Mouse (Mus musculus) kidney, adult 8-10 months (tissue): Measurements from ENCODE around the gene Hivep3.
A peak's percentile ranks its signal among the peaks of the same experiment; 100 is the strongest.

ENCODE experiments used
- DNase-seq, 2 experiments: peaks; one replicate each; pipeline ENCODE4 v3.0.0; 2022

Gene Hivep3

DNA sequence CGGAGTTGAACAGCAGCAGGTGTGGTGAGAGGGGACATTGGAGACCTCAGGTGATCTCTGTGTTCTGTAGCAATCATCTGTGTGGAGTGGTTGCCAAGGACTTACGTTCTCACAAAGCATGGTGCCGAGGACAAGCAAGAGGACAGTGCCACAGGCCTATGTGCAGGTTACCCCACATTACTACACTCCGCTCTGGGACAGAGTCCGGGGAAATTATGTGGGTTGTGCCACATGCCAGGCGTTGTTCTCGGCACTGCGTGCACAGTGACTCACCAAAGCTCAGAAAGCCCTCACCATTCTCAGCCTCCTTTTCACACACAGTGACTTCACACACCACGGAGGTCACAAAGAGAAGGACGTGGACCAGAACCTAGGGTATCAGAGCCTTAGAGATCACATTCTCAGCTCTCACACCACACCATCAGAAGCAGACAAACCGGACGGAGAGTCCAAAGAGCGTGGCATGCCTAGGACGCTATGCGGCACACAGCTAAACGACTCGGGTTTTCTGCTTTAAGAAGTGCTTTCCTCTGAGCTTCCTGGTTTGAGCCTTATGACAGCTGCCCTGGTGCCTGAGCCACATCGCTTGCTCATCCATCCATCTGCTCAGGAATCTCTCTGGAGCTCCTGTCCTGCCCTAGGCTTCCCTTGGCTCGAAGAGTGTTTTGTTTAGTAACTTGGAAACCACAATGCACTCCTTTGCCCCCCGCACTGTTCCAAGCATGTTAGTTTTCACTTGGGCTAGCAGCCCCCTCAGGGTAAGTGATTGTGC, 330.0 kb downstream of the Hivep3 start:
- no peak for DNase-seq

DNA sequence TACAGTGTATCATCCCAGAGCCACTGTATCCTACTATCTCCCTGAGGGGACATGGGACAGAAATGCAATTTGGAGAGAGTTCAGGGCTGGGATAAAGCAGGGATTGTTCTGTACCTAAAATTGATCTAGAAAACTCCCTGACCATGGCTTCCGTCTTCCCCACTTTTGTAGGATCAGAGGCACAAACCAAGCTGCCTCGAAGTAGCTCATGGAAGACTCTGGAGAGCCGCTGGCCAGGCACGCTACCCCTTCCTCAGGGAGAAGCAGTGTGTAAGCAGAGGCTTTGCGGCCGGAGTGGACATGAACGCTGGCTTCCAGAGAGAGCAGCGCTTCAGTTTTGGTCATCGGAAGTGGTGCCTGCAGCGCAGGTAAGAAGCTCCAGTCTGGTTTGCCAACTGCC, 331.1 kb downstream of the Hivep3 start, which contains the start of gene AL607142.1:
AL607142.1 (plus strand) TSS at position 301 of the 400 bp plus-strand sequence.
- no peak for DNase-seq

DNA sequence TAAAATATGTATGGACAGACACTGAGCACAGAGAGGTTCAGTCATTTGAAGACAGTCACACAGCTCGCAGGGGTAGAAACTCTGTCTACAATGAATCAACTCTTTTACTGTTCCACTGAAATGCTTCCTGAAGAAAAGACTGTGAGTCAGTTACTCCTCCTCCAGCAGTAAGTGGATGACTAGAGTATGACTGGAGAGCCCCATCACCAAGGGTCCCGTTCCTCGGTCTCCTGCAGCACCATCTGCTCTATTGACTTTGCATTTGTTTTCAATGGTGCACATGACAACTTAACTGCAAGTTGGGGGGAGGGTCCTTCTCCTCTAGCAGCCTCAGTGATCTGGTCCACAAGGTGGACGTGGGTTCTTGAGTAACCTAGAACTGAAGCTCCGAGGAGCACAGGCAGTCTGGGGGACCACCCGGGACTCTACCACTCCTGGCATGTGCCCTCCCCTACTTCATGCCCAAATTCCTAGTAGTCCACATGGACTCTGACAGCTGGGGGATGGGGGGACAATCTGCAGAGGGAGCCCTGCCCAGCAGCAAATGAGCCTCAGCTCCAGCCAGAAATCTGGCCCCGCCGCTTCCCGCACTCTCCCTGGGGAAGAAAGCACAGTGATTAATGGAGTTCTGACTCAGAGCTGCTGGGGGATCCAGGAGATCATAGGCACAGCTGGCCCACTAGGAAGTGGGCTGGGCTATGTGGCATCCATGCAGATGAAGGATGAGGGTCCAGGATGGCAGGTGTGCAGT, 333.4 kb downstream of the Hivep3 start:
- DNase-seq = no peak

DNA sequence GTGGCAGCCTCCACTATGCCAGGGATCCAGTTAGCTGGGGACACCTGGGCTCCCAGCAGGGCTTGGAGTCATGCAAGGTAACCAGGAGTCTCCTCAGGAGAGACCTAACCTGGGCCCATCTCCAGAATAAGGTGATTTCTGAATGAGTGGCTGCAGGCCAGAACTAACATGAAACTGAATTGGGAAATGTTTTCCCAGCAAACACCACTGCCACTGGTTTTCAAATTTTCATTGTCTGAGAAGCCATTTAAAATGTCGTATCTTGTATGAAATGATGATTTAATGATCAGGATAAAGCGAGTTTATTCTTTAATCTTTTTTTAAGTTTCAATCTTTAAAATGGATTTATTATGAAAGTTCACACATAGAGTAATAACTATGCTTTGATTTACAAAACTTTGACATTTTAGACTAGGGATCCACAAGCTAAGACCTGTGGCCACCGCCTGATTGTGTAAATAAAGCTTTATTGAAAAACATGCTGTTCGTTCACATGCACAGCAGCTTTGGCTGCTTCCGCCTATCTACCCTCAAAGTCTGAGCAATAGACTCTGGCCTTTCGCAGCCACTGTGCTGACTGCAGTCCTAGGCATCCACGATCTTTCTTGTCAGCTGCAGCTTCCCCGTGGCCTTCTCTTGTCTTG, 334.1 kb downstream of the Hivep3 start:
- DNase-seq = no peak

DNA sequence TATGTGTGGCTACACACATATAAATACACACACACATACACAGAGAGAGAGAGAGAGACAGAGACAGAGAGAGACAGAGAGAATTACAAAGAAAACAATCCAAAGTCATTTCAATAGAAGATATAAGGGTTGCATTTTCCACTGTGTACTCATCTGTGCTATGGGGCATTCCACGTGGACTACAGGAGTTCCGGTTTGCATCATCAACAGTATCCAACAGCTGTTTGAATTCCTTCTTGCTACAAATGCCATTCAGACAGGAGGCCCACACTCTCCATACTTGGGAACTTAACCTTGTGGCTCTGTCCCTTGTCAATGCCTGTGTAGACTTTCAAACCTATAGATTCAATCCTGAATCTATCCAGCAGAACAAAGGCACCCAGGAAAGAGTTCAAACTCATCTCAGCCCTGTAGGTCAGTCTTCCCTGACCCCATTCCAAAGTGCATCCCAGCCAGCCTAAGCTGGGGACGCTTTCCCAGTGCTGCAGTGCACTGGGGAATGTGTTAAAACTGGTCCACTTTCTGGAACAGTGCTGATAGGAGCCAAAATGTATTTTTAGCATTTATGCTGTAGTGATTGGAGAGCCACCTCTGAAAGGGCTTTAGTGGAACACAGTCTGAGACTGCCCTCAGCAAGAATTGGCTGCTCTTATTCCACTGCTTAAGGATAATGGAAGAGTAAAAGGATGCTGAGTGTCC, 335.4 kb downstream of the Hivep3 start:
- no peak for DNase-seq

DNA sequence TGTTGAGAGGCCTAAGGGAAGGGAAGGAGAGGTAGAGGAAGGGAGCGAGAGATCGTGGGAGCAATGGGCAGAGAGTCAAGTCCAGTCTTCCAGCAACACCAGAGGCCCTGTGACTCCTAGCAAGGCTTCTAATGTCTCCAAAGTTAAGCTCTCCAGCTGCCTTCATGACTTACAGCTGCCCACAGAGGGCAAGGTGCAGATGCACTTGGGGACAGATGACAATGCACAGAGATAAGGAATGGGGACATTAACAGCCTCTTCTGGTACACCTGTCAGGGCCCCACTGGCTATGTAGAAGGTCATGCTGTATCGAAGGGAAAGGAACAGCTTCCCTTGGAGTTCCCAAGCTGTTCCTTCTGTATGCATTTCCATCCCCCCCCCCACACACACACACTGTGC, 336.0 kb downstream of the Hivep3 start:
- DNase-seq = no peak

DNA sequence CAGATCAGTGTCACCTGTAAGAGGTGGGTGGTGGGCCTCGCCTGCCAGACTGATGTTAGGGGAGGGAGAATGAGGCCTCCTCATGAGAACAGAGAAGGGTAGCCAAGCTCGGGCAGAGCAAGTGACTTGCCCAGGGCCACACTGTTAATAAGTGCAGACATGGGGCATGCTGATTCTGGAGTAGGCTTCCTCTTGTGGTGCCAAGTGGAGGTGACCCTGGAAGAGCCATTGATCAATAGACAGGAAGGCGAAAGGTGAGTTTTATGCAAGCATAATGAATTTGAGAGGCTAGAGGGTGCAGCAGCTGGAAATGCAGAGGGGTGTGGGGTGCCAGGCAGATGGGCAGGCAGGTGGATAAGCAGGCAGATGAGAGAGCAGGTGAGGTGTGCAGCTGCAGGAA, 337.8 kb downstream of the Hivep3 start:
- DNase-seq = no peak

DNA sequence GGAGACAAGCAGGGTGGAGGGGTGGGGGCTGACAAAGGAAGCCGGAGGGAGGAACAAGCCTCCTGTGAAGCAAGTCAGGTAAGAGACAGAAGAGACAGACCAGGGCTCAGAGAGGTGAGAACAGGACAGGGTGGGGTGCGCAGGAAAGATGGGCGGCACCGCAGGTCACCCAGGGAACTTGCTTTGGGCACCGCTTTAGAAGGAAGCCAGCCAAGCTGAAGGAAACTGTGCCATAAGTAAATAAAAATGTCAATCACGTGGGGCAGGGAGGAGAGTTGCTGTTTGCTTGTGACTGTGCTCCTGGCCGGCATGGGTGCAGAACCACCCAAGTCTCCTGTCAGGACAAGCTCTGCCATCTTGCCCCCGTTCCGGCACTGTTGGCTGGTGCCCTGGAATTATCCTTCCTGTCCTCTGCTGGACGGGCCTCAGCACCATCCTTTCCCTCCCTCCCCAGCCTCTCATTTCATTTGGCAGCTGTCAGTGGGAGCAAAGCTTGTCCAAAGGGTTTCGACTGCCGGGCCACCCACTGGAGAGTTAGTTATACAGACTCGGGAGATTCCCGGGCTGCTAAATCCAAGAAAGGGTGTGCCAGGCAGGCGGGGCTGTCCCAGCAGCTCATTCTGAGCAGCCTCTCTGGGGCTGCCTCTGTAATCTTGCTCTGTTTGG, 338.4 kb downstream of the Hivep3 start:
- no peak for DNase-seq

DNA sequence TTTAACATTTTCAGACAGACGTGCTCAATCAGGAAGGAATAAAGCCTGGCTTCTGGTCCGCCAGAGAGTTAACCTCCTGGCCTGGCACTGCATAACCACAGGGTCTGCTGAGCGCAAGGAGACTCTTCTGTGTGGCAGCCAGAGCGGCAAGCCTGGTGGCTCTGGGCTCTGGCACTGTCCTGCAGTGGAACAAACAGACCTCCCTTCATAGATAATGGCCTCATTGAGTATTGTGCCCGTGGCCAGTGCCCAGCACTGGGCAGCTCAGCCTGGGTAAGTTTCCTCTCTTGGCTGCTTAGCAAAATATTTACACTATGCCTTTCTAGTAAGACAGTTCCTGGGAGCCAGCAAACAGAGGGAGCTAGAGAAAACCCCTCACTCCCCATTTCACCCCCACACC, 340.5 kb downstream of the Hivep3 start:
- no peak for DNase-seq

DNA sequence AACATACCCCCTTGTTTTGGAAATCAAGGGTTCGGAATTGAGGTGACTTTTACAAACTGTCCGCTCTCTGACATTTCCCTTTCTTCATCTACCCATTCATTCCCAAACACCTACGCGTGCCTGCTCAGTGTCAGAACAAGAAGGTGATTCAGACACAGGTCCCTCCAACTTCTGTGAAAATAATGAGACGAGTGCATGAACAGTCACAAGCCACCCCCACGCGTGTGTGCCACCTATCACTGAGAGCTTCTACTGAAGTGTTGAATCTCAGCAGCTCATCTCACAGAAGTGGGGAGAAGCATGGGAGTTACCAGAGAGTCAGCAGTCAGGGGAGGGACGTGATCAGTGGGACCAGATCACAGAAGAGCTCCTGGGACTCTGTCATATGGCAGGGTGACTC, 343.7 kb downstream of the Hivep3 start:
- DNase-seq = no peak

DNA sequence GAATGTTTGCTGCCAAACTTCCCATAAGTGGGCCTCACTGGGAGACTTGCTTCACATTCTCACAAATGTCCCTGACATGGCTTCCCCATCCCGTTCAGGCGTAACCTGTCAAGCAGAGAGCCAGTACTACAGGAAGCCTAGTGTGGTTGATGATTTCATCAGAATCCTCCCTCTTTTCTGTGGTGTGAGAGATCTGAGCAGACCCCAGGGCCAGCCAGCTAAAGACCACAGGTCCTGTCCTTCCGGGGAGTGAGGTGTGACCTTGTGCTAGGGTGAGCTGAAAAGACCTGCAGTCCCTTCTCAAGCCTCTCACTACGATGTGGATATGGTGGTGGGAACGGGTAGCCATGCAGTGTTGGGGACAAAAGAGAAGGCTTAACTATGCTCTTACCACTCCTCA, 348.9 kb downstream of the Hivep3 start:
- no peak for DNase-seq

DNA sequence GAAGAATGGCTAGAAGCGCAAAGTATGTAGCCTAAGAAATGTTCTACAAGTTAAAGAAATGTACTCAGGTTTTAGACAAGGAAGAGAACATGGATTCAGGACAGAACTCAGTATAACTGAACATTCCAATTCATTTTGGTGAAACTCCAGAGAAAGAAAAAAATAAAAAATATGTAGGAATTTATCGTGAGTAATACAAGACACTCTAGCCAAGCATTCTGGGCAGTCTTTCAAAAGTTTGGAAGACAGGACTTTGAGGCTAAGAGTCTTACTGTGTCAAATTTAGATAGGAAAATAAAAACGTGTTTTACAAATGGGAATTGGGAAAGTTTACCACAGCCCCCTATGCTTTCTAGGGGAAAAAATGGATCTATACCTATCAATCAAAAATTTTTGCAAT, 350.1 kb downstream of the Hivep3 start:
- no peak for DNase-seq

DNA sequence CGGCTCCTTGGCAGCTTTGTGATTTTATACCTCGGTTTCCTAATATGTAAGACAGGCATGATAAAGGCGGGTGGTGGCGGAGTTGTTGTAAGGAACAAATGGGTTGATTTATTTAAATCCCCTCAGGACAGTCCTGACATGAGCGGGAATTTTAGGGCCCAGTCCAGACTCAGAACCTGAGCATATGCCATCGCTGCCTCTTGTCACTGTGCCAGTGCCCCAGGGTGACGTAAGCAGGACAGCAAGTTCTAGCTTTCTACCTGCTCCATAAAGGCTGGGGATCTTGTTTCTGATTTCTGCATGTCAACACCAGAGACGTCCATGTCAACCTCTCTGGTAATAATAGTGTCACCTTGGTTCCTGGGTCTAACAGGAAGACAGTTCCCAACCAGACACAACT, 356.0 kb downstream of the Hivep3 start:
- no peak for DNase-seq

DNA sequence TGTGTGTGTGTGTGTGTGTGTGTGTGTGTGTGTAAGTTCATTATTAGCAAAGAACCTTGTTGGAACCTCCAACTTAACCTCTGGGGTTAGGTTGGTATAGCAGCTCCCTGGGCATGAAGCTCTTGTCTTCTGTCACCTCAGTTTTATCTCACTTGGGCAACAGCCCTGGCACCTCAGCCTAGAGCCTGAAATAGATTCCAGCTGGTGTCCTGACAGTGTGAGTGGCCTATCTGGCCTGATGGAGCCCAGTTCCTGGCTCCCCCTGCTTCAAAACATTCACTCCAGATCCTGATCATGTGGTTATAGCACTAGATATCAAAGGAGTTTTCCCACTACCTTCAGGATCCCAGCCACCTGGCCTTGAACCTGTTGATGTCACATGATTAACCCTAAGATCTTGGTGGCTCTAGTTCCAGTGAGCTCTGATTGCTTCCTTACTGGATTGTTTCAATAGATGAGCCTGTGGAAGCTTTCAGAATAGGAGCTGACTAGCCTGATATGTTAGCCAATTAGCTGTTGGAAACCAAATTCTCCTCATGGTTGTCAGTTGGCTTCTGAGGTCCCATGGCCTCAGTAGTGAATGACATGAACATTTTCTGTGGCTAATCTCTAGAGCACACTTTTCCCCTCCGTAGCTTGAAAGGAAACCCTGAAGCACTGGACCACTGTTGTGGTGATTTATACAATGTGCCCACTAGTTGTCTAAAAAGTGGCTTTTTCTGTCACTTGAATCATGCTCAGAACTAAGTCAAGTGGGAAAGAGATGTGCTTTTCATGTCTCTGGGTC, 358.6 kb downstream of the Hivep3 start:
- no peak for DNase-seq

DNA sequence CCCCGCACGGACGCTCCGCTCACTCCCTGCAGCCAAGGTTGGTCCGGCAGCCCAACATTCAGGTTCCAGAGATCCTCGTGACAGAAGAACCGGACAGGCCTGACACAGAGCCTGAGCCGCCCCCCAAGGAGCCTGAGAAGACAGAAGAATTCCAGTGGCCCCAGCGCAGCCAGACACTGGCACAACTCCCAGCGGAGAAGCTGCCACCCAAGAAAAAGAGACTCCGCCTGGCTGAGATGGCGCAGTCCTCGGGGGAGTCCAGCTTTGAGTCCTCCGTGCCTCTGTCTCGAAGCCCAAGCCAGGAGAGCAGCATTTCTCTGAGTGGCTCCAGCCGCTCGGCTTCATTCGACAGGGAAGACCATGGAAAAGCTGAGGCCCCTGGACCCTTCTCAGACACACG, 363.4 kb downstream of the Hivep3 start:
- DNase-seq = no peak

DNA sequence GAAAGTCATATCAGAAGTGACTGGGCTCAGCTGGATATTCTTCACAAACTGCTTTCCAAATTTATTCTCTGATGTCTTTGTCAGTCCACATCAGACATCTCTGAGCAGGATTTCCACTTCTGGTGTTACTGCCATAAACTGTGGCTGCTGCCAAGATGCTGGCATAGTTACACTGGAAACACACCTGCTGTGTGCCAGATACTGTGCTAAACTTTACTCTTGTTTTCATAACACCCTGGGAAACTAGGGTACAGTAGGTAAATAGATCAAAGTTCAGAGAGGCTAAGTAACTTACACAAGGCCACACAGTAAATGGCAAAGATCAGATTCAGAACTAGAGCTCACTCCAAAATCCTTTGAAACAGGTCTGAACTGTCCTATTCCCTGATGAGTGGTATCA, 367.6 kb downstream of the Hivep3 start:
- DNase-seq = no peak

DNA sequence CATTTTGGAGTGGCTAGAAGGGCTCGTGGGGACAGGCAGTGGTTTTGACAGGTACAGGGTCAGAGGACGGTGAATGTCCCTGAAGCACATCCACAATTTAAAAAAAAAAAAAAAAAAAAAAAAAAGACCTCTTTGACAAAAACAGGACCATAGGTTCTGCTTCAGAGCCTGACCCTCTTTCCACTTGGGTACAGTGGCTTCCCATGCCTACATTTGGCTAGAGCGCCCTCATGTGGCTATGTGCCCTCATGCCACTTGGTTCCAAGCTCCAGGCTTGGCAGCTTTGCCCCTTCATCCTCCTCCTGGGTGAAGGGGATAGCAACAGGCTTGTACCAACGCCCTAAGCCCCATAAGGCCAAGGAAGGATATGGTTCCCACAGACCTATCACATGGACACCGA, 371.0 kb downstream of the Hivep3 start:
- DNase-seq = peak; percentile 18 to 59

DNA sequence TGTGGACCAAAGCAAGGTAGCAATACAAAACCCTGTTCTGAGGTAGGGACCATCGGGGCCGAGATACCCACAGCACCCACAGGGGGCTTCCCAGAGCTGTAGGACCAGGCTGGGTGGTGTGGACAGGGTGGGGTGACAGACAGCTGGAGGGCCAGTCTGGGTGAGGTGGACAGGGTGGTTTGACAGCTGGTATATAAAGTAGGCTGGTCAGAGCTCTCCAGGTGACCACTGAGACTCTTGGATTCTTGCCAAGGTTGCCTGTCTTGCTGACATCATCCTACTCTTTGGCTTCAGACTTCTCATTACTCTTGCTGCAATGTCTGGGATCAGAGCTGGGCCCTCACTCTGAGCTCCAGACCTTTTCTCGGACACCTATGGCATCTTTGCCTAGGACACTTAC, 372.8 kb downstream of the Hivep3 start:
- no peak for DNase-seq

DNA sequence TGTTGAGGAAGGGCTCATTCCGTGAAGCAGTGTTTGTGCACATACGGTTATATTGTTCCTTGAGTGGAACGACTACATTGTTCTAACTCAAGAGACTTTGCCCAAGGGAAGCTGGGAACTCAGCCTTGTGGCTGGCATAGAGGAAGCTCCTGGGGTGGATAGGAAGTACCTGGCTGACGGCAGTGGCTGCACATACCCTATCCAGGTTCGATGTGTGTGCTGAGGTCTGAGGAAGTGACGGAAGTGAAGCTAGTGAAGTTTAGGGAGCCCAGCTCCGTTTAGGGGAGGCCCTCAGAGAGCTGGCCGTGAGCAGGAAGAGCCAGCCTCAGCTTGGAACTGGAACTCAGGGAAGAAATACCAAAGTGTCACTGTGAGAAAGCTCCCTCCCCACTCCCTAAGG, 374.2 kb downstream of the Hivep3 start:
- no peak for DNase-seq

DNA sequence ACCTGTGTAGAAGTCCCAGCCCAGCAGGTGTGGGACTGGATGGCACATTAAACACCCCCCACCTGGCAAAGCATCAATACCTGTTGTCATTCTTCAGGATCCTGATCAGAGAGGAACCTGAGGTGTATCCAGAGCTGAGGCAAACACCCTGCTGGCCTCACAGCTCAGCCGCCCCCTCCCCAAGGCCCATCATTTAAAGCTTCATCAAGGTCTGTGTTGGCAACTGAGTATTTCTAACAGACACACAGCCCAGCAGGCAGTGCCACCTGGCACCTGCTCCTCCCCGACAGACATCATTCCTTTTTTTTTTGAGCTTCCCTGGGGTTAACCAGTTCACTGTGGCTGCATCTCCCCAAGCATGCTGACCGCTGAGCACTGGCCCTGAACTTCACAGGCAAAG, 381.9 kb downstream of the Hivep3 start:
- no peak for DNase-seq

DNA sequence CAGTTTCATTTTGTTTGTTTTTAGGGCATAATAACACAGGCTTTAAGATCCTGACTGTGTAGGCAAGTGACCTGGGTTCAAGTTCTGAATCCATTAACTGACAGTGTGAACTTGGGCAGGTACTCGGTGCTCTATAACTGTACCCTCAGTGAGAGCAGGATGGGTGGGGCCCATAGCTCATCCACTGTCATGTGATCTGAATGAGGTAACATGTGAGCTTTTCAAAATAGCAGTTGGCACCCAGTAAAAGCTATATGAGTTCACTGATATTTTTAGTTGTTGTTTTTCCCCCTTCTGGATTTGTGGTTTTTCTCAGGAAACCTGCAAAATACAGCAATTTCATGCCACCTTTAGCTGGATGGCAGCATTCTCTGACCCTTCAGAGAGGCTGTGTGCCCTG, 382.7 kb downstream of the Hivep3 start:
- no peak for DNase-seq

DNA sequence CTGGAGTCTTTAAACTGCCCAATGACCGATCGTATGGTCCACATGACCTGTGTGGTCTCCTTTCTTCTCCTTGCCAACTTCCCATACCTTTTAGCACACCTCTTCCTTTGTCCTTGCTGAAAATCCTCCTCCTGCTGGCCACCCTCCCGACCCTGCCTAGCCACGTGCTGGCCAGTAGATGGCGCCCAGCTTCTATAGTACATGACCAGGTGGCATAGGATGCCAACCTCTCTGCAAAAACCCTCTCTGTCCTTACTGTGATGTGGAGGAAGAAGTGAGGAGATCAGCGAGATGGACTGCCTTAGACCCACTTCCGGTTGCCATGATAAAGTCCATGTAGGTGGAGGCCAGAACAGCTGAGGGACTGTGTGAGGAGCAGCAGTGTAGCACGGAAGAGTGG, 386.7 kb downstream of the Hivep3 start:
- DNase-seq = peak; percentile 28 to 71
